Mouse (Mus musculus) limb, embryonic 11.5 days (tissue): ENCODE measurements at regions not wholly inside any gene's neighbourhood (a gene's known extent, or its start where the extent isn't known, plus 50 kb on each side); places are given as distances from the start of the nearest gene placed in this dataset.
A peak's percentile ranks its signal among the peaks of the same experiment; 100 is the strongest.

ENCODE experiments used
- ATAC-seq: fragments of 200-750 bp; cut with Nextera tagmentation; 2 replicates; pipeline ENCODE4 v1.8.0; 2017; ENCODE audit warnings: low read depth; ENCODE audit not compliant: insufficient number of reproducible peaks, low FRiP score, low TSS enrichment
- DNase-seq: peaks from one replicate; pipeline ENCODE4 v3.0.0-alpha.2; 2015; ENCODE audit warnings: low spot score
- H3K27ac ChIP-seq: fragments of 300-500 bp; sonication (generic); replicated peaks from 2 replicates; pipeline ENCODE4 v1.5.1; 2014; ENCODE audit warnings: low read depth, mild to moderate bottlenecking, low read length
- H3K27me3 ChIP-seq: fragments of 300-500 bp; sonication (generic); 2 replicates; pipeline ENCODE4 v1.6.1; 2014; ENCODE audit warnings: mild to moderate bottlenecking, low read length, mixed read lengths; ENCODE audit not compliant: control insufficient read depth, insufficient read depth
- H3K36me3 ChIP-seq: fragments of 300-500 bp; sonication (generic); 2 replicates; pipeline ENCODE4 v1.6.1; 2014; ENCODE audit warnings: mild to moderate bottlenecking, low read length, moderate library complexity, mixed read lengths; ENCODE audit not compliant: control insufficient read depth, insufficient read depth
- H3K4me1 ChIP-seq: fragments of 300-500 bp; sonication (generic); 2 replicates; pipeline ENCODE4 v1.6.1; 2014; ENCODE audit warnings: low read length, mixed read lengths; ENCODE audit not compliant: control insufficient read depth, insufficient read depth
- H3K4me2 ChIP-seq: fragments of 300-500 bp; sonication (generic); 2 replicates; pipeline ENCODE4 v1.6.1; 2014; ENCODE audit warnings: low read depth, mild to moderate bottlenecking, moderate library complexity; ENCODE audit not compliant: severe bottlenecking
- H3K4me3 ChIP-seq: fragments of 300-500 bp; sonication (generic); 2 replicates; pipeline ENCODE4 v1.5.1; 2014; ENCODE audit warnings: low read depth, low read length
- H3K9ac ChIP-seq: fragments of 300-500 bp; sonication (generic); 2 replicates; pipeline ENCODE4 v1.6.1; 2014; ENCODE audit warnings: mild to moderate bottlenecking, low read length
- H3K9me3 ChIP-seq: fragments of 300-500 bp; sonication (generic); 2 replicates; pipeline ENCODE4 v1.6.1; 2016; ENCODE audit warnings: low read length; ENCODE audit not compliant: control insufficient read depth
- WGBS: fragments of 180-500 bp; shearing (Covaris S2); extraction: QIAGEN DNeasy Blood & Tissue Kit; methylation state at CpG from one replicate; pipeline ENCODE4 v1.1.7; 2014; 5-methylcytosine and 5-hydroxymethylcytosine counted together

DNA sequence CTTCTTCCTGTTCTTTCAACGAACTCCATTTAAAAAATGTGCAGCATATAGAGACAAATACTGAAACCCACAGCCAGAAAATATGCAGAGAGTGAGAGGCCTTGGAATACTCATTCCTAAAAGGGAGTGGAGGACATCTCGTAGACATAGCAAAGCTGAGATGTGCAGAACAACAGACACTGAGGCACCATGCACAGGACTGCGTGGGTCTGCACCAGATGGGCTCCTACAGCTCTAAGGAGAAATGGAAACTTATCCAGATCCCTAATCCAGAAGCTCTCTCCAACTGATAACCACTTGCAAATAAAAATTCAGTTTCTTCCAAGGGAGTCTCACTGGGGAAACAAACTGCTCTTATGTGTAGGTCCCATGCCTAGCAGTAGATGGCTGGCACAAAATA, 101.6 kb downstream of the Slc25a24 start:
- WGBS = 79% methylated on average over 3 of the region's 3 CpGs
- no peak overlapping the region for H3K4me3 ChIP-seq
- H3K27me3 ChIP-seq = no peaks in the 10 kb centered on the region
- H3K27ac ChIP-seq = no peak overlapping the region
- H3K36me3 ChIP-seq = no peaks in the 10 kb centered on the region
- H3K4me1 ChIP-seq = no peaks in the 10 kb centered on the region
- no peak overlapping the region for H3K9ac ChIP-seq
- no peak overlapping the region for H3K4me2 ChIP-seq
- DNase-seq (no peak), ATAC-seq (no peak)
- no peaks in the 10 kb centered on the region for H3K9me3 ChIP-seq

DNA sequence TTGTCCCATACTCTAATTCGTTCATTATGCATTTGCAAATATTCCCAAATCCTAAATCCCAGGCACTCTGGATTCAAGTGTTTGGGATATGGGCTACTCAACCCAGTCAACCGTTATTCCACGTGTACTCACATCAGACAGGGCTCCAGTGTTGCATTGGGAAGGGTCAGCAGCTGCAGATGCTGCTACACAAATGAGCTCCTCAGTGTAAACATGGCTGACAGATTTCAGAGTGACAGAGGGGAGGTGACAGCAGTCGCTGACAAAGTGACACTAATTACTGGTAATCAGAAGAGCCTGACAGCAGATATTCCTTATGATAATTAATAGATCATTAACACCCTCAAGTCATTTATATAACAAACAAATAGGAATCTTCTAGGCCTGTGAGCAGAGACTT, 106.2 kb upstream of the Vav3 start:
- Histone ChIP-seq H3K36me3 (no peaks in the 10 kb centered on the region), H3K27me3 (no peaks in the 10 kb centered on the region), H3K9ac (no peak overlapping the region), H3K4me1 (no peaks in the 10 kb centered on the region), H3K9me3 (no peaks in the 10 kb centered on the region), H3K27ac (no peak overlapping the region), H3K4me2 (no peak overlapping the region), H3K4me3 (no peak overlapping the region)
- WGBS = 77% methylated on average over 4 of the region's 4 CpGs
- ATAC-seq (no peak), DNase-seq (no peak)

DNA sequence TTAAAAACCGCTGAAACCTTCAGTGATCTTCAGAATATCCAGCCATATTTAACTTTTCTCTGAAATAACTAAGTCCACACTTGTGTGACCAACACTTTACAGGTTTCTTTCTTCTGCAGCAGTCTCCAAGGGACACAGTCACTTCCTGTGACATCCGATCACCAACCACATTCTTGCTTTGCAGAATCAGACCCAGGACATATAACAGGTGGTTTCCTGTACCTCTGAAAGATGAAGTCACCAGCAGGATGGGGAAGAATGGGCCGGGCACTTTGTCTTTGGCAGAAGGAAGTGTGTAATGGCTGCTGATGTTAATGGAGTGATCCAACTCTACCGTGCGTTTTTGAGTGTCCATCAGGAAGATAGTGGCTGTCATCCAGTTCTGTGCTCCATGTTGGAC, 103.5 kb upstream of the Vav3 start:
- ATAC-seq (no peak), DNase-seq (no peak)
- H3K27me3 ChIP-seq = no peaks in the 10 kb centered on the region
- H3K9ac ChIP-seq = no peak overlapping the region
- H3K4me3 ChIP-seq = no peak overlapping the region
- H3K4me1 ChIP-seq = no peaks in the 10 kb centered on the region
- no peaks in the 10 kb centered on the region for H3K9me3 ChIP-seq
- no peak overlapping the region for H3K27ac ChIP-seq
- H3K4me2 ChIP-seq = no peak overlapping the region
- WGBS = 85% methylated on average over 5 of the region's 5 CpGs
- H3K36me3 ChIP-seq = no peaks in the 10 kb centered on the region

DNA sequence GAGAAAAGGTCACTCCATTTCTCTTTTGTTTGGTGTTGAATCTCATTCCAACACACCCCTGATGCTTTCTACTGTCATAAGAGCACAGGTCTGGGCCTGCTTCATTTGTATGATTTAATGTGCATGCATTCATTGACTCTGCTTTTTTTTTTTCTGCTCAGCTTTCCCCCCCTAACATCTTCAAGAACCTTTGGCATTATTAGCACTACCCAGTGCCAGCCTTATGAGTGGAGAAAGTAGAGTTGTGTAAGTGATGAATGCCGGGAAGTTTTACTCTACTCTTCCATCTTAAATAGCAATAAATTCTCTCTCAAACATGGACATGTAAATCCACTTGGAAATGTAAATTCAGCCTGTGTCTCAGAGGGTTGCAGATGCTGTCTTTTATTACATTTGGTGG, 97.0 kb upstream of the Vav3 start:
- Histone ChIP-seq H3K9ac (no peak overlapping the region), H3K4me2 (no peak overlapping the region), H3K4me3 (no peak overlapping the region), H3K27ac (no peak overlapping the region), H3K4me1 (no peaks in the 10 kb centered on the region), H3K27me3 (no peaks in the 10 kb centered on the region), H3K36me3 (no peaks in the 10 kb centered on the region), H3K9me3 (0 out of 2 replicates have a peak, but pooled peaks cover 2% of the 10 kb centered on the region)
- ATAC-seq (no peak), DNase-seq (no peak)
- 86% methylated on average over 1 of the region's 1 CpGs for WGBS

DNA sequence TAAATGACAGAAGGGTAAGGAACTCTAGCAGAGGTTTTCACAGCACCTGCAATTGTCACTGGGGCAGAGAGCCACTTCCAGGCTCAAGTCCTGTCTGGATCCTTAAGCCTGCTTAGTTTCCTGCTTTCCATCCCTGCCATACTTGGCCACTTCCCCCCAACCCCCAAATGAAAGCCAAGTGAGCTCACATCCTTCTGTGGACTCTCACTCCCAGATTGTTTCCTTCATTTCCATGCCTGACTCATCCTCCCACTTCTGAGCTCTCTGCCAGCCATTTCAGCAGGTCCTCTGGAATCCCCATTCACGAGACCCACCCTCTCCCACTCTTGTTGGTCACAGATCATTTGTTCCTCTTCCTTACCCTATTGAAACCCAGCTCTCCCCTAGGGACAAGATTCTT, 91.7 kb upstream of the Vav3 start:
- no peaks in the 10 kb centered on the region for H3K27me3 ChIP-seq
- DNase-seq = no peak
- H3K4me1 ChIP-seq = no peaks in the 10 kb centered on the region
- H3K4me3 ChIP-seq = no peak overlapping the region
- no peak overlapping the region for H3K27ac ChIP-seq
- 60% methylated on average over 1 of the region's 1 CpGs for WGBS
- H3K4me2 ChIP-seq = no peak overlapping the region
- no peaks in the 10 kb centered on the region for H3K36me3 ChIP-seq
- no peak overlapping the region for H3K9ac ChIP-seq
- ATAC-seq = no peak
- 0 out of 2 replicates have a peak, but pooled peaks cover 2% of the 10 kb centered on the region for H3K9me3 ChIP-seq

DNA sequence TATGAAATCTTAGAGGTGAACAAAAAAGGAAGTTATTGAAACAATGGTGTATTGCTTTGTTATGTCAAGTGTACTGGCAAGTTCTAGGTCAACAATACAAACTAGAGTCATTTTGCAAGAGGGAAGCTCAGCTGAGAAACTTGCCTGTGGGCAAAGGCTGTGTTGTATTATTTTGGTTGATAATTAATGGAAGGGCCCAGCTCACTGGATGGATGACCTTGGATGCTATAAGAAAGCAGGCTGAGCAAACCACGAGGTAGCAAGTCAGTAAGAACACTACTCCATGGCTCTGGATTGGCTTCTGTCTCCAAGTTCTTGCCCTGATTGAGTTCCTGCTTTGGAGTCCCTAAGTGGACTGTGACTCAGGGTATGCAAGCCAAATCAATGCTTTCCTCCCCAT, 91.1 kb upstream of the Vav3 start:
- ATAC-seq (no peak), DNase-seq (no peak)
- no peak overlapping the region for H3K9ac ChIP-seq
- 0 out of 2 replicates have a peak, but pooled peaks cover 2% of the 10 kb centered on the region for H3K9me3 ChIP-seq
- H3K27ac ChIP-seq = no peak overlapping the region
- H3K4me3 ChIP-seq = no peak overlapping the region
- no peak overlapping the region for H3K4me2 ChIP-seq
- no peaks in the 10 kb centered on the region for H3K4me1 ChIP-seq
- WGBS = 76% methylated on average over 1 of the region's 1 CpGs
- no peaks in the 10 kb centered on the region for H3K36me3 ChIP-seq
- no peaks in the 10 kb centered on the region for H3K27me3 ChIP-seq

DNA sequence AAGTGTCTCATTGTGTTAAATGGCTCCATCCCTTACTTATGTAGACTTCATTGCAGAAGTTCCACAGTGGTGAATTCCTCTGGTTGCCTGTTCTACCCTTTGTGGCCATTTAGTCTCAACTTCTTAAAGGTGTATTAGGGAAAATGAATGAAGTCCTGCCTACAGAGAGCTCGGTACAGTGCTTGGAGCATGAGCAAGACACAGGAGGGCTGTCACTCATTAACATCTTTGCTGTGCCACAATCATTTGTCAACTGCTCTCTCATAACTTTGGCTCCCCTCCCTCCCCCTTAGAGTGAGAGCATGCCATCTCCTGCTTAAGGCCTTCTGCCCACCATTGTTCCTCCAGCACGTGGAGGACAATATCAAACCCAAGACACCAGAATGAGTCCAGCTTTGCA, 90.5 kb upstream of the Vav3 start:
- Histone ChIP-seq H3K27me3 (no peaks in the 10 kb centered on the region), H3K27ac (no peak overlapping the region), H3K4me1 (no peaks in the 10 kb centered on the region), H3K9me3 (no peaks in the 10 kb centered on the region), H3K36me3 (no peaks in the 10 kb centered on the region), H3K4me3 (no peak overlapping the region), H3K9ac (no peak overlapping the region), H3K4me2 (no peak overlapping the region)
- ATAC-seq (no peak), DNase-seq (no peak)
- WGBS = 78% methylated on average over 2 of the region's 2 CpGs

DNA sequence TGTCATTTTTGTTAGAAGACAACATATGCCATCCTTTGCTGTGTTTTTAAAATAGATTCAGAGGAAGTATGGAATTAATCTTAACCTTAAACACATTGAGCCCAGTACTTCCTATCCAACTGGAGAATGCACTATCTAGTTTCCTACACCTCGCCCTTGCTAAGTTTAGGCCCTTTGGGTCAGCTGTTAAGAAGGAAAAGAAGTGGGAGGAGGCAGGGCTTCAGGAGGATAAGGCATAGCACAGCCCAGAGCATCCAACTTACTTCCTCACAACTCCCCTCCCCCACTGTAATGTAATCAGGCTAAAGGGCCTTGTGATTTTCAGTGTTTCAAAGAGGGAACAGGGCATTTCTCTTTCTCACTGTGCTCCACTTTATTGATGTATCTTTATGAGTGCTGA, 88.7 kb upstream of the Vav3 start:
- Histone ChIP-seq H3K4me3 (no peak overlapping the region), H3K27me3 (no peaks in the 10 kb centered on the region), H3K4me1 (no peaks in the 10 kb centered on the region), H3K27ac (no peak overlapping the region), H3K36me3 (no peaks in the 10 kb centered on the region), H3K9ac (no peak overlapping the region), H3K9me3 (no peaks in the 10 kb centered on the region), H3K4me2 (no peak overlapping the region)
- no peak for DNase-seq
- peak; percentile 60; the same call in 1 of the 2 replicates for ATAC-seq
- 41% methylated on average over 1 of the region's 1 CpGs for WGBS

DNA sequence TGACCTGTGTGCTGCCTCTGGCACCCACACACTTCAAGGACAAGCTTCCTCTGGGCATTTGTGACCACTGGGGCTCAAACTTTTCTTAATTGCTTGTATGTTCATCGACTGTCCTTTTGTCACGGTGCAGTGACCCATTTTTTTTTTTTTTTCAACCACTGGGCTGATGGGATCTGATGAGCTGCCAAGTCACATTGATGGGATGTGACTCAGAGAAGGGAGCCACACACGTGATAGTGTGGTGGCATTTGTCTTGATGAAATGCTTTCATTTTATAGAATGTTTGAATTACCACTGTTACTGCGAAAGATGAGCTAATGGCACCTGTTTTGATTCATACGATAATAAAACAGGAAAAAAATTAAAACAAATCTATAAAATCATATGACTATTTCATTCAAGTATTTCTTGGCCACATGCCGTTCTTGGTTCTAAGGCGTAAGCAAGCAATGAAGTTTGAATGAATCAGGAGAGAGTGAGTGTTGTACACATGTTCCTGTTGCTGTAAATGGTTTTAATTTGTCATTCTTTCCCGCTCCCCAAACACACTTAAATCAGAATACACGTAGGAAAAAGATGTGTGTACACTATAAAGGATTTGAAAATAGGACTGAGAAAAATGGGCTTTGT, 86.3 kb upstream of the Vav3 start:
- Histone ChIP-seq H3K27ac (no peak overlapping the region), H3K9ac (no peak overlapping the region), H3K36me3 (no peaks in the 10 kb centered on the region), H3K4me1 (no peaks in the 10 kb centered on the region), H3K4me3 (no peak overlapping the region), H3K9me3 (no peaks in the 10 kb centered on the region), H3K27me3 (no peaks in the 10 kb centered on the region), H3K4me2 (no peak overlapping the region)
- DNase-seq (no peak), ATAC-seq (no peak)
- 77% methylated on average over 9 of the region's 9 CpGs for WGBS
